Mouse (Mus musculus): ENCODE data around the gene Arid5b.

Gene Arid5b

GRCm38 (mm10) chr10:68278632-68279361 is at the start of gene Arid5b:
TSS of gene Arid5b (minus strand) at chr10:68278740.
- DNase-seq, result peak; percentile 64 to 81

DNA sequence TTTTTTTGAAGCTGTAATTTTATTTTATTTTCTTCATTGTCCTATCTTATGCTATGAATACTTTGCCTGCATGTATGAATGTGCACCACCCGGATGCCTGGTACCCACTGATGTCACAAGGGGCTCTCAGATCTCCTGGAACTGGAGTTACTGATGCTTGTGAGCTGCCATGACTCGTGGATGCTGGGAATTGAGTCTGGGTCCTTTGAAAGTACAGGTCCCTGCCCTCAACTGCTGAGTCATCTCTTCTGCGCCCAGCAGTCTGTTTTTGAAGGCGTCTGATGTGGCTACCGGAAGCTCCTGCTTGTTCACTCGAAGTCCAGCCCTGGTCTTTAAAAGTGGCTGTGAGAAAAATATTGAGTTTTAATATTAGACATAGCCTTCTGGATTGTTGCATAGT is 46.8 kb upstream of the Arid5b start:
- no peak for DNase-seq

DNA sequence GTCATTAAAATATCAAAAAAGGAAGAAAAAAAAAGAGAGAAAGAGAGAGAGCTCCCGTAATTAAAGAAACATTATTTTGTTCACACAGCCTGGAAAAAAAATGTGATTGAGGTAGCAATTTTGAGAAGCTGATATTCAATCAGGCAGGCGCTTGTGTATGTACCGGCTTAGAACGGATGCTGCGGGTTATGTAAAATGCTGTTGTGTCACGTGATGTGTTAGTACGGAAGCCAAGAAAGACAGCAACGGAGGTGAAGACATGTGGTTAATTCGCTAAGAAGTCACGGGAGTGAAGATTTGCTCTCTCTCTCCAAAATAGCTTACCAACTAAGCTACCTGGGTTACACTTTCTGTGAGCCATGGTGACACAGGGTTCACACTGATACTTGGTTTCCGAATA is 45.5 kb upstream of the Arid5b start:
- no peak for DNase-seq

- DNase-seq, result no peak
These were observed 44.6 kb upstream of the Arid5b start for GRCm38 (mm10) chr10:68323167-68323566.

DNA sequence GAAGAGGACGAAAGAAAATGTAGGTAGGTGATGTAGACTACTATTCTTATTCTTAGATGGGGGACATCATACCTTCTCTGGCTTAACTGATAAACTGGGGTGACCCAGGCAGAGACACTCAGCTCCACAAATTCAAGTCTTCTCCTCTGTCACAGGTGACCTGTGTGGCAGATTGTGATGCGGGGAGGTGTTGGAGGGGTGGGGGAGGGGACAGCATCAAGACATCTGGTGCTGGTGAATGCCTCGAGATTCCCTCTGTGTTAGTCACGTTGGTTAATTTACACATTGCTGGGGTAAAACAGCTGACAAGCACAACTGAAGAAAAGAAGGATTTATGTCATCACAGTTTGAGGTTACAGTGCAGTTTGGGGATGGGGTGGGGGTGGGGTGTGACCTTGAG is 42.4 kb upstream of the Arid5b start:
- no peak for DNase-seq

- no peak for DNase-seq
These were observed 42.0 kb upstream of the Arid5b start for GRCm38 (mm10) chr10:68320496-68320895.

DNA sequence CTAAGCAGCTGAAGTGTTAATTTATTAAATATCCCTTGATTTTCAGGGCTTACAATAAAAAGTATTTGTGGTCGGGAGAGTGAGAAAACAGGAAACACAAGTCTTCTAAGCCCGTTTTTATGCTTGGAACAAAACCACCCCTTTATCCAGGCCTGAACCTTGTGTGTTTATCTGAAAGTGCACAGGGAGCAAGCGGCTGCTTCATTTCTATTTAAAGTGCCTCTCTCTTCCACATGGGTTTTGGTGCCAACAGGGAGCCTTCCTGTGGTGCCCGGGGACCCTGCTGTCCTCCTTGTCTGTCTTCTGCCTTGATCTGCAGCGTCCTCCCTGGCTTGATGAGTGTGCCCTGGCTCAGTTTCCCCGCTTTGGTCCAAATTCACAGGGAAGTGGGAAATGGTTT is 40.9 kb upstream of the Arid5b start:
- DNase-seq, result no peak

DNA sequence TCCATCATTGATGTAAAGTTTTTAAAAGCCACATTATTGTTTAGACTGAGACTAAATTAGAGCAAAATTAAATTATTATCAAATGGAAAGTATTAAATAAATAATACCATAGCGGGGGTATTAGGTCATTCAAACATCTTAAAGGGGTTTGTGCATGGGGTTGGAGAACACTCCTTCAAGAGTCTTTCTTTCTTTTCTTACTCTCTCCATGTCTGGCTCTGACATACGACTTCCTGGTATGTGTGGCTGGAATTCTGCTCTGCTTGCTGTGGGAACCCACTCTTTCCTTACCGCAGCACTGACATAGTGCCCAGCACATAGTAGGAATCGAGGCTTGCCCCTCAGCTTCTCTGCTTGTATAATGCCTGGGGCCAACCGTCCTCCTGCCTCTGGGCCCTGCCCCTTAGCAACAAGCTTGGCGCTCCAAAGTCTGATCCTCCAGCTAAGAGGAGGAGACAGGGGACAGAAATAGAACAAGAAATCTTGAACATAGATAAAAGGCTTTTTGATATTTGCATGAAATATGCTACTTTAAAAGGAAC is 40.0 kb upstream of the Arid5b start:
- DNase-seq, result no peak

GRCm38 (mm10) chr10:68312734-68313133 is 34.2 kb upstream of the Arid5b start:
- DNase-seq, result no peak

DNA sequence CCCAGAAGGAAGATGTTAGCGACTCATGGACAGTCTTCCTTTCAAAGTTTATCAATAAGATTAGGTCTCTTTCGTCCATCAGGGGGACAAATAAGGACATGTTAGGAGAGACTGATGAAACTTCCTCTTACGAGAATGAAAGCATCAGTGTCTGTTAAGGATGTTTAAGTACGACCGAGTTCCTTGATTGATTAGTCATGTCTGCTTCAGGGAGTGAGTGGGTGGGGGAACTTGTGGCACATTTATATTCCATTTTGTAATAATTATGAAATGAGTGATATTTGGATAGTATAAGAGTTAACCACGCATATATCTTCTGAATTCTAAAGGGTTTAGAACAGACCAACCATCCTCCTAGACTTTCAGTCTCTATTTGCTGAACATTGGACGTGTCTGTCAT is 22.5 kb upstream of the Arid5b start:
- no peak for DNase-seq

DNA sequence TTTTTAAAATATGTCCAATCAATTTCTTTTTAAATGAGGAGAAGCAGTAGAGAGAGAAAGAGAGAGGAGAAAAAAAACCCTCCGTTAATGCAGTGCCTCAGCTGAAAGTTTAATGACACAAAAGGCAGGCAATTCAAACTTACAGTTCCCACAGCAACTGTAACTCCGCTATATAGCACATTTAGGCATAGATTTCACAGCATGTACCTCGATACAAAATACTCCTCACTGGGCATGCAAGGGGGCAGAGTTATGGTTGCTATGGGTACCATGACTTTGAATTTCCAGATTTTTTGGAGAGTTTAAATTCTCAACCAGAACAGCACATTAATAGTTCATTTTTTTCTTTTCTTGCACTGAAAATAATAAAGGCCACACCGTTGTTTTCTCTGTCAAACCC is 10.9 kb upstream of the Arid5b start:
- DNase-seq, result no peak

DNA sequence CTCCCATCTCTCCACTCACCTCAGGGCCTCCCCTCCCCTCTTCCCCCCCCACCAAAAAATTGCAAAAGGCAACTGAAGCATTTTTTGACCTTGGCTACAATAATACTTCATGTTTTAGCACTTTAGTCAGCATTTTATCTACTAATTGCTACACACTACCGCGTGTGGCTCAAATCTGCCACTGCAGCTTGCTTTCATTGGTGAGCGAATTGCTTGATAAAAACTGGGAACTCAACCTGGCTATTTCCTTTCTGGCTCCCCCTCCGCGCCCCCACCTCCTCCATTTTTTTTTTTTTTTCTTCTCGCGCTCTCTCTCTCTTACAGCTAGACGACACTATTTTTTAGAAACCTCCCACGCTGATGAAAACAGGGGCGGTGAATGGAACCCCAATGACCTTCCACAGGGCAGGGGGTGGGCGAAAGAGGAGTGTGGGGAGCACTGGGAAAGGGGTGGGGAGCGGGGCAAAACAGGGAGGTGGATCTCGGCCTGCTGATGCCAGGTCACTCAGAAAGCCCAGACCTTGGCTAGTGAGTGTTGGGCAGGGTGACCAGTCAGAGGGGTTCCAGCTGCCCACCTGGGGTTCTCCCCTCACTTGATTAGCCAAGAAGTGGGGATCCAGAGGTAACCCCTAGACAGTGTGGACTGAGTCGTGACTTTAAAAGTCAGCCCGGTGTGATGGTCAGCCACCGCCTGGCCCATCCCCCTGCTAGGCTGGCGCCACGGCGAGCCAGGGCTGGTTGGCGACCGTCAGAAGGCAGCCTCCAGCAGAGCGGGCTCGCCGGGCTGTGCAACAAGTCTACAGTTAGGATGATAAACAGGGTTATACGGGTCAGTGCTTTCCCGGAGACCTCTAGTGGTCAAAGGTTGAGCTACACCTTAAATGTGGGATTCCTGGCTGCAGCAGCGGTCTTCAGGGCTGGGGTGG is 4.2 kb upstream of the Arid5b start:
- DNase-seq, result peak; percentile 71 to 83

DNA sequence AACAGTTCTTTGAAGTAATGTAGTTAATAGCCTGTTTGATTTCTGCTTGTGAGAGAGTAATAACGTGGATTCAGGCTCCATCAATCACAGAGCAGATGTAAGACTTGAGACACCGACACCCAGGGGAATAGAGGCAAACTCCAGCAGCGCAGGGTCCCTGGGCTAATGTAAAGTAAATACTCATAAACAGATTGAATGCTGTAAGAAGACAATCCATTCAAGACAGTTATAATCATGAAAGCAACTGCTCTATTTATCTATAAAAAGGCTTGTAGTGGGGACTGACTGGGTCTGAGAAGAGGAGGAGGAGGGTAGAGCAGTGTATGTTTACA is 3.2 kb upstream of the Arid5b start:
- no peak for DNase-seq

DNA sequence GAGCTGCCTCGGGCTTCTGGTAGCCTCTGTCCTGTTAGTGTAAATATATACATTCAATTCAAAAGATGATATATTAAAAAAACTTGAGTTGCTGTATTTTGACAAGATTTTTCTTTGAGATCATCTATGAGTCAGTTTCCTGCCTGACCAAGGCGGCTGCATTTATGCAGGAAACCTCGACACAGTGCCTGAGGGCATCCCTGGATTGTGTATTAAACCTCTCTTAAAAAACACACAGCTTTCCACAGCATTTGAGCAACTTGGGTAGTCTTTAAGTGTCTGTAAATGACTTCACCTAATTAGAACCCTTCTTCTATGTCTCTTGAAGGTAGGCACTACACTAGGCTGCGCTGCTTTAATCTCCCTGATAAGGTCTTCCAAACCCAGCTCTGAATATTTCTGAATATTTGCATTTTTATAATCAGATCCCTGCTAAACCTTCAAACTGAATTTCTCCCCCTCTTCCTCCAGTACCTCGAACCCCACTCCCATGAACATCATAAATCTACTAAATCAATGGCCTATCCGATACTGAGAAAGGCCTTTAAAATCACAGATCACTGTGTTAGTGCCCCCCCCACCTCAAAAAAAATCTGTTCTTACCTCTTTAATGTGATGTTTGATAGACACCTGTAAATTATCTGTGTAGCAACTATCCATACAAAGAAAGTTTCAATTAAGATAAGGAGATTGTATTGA is 2.7 kb upstream of the Arid5b start:
- DNase-seq, result no peak

DNA sequence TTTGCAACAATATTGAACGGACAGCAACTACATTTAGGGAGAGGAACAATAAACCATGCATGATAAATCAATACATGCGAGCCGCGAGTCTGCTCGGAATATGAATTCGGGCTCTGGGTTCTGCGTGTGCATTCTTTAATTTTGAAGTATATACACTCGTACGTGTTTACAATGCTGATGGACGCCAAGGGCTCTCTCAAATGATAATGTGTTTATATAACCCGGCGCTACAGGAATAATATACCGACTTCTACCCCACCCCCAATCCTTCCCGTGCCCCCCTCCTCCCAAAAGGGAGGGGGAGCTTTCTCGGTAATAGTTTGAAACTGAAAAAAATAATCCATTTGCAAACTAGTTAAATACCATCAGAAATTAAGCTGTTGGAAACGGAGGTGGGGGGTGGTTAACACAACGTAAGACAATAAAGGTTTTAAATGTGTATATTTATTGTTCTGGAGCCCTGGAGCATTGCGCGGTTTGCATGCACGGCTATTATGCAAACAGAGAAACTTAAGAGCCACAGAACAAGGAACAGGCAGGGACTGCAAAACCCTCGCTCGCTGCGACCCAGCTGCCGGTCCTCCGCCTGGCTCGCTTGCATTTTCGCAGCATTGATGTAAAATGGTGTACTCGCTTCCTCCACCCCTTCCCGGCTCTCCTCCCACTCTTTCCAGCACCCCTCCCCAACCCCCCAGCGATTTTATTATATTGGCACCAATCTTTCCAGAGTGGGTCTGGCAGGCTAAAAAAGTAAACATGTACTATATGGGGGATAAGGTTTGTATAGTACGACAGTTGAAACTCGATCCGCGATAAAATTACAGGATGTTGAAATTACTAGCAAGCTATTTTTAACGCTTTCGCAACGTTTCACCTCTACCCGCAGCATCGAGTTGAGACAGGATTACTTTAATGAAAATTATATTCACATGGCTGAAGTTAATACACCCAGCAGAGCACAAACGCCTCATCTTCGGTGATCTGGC is 1.3 kb upstream of the Arid5b start:
- peak; percentile 77 to 80 for DNase-seq

- DNase-seq, result peak; percentile 24 to 53
These were observed 829 bp downstream of the Arid5b start for GRCm38 (mm10) chr10:68277671-68278151.

GRCm38 (mm10) chr10:68276976-68277441 is 1.5 kb downstream of the Arid5b start:
- DNase-seq, result peak; percentile 62 to 68

- peak; percentile 73 to 75 for DNase-seq
These were observed 2.1 kb downstream of the Arid5b start for GRCm38 (mm10) chr10:68276350-68276975.

DNA sequence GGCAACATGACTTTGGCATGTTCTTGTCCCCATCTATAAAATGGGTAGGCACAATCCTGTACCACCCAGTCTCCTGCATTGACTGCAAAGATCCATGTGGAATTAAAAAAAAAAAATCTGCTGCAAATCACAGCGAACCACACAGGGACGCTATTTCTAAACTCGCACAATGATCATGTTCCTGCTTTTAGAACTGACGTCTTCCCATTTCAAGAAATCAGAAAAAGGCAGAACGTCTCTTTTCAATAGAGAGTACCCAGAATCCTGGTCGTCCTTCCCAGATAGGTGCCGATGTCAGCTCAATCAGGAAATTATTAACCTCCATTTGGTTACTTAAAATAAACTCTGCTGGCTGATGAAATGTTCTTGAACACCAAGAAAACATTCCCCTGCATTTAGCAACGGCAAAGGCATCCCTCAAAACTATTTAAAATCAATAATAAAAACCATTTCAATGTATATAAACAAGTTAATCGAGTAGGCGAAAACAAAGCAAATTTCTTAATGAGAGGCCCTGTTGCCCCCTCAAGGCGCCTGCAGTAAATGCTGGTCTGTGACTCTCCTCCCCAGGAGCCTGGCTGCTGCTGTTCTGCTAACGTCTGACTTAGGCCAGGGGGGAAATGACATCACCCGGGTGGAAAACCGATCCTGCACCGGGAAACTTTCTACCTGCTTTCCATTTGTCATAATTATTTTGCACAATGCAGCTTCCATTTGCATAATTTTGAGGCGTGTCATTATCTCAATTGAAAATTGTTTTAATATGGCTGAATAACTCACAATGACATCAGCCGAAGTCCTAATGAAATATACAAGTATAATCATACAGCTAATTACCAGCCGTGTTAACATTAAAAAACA is 3.4 kb downstream of the Arid5b start:
- peak; percentile 39 to 42 for DNase-seq

DNA sequence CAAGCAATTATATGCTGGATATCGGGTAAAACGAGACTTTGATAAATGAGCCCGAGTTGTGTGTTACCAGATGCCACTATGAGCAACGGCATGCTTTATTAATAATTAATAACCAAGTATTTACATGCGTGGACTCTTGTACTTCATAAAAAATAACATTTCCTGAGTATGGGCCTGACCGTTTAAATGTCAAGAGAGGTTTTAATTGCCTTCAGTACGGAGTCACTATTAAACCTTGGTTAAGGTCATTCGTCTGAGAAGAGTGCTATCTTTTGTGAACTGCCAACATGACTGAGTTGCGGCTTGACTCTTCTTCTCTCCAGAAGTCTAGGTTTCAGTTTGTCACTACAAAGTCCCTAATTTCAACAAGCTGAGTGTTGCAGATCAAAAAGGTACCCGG is 8.8 kb downstream of the Arid5b start:
- DNase-seq, result no peak
